In the genomic region with DNA sequence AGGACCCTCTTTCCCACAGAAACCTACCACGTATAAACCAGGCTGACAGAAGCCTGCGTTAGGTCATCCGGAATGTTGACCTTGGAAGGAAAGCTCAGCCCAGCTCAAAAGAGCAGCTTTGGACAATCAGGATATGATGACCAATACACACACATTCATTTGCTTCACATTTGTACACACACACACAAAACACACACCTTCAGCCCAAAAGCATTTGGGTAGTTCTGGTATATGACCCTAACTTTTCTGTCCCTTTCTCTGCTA, we compare ENCODE assay signal across 11 mouse cellular contexts. TPM values are rescaled to one million over a fixed set of nuclear protein-coding genes. Genes with fewer than 3 reads are reported as not detected.
DNase-seq lines count a peak whose midpoint lies in the region; ATAC-seq lines count a peak whose summit lies in the region.
"Had no signal": no experiment of that assay in that cellular context is flagged by ENCODE, and none has a peak within 500 bp of the region (broad histone marks: within the 10 kb centered on the region; RNA-seq: fewer than 3 reads in every experiment).

No protein-coding gene starts in this region.

- H3K9me3 ChIP-seq in heart, embryonic 11.5 days (replicated peaks; ENCODE audit: control insufficient read depth, low read length), result no peaks in the 10 kb centered on the region
- no peaks in the 10 kb centered on the region for H3K9me3 ChIP-seq in kidney, embryonic 16.5 days (ENCODE audit: low read length)
- no peaks in the 10 kb centered on the region for H3K9me3 ChIP-seq in embryonic facial prominence, embryonic 13.5 days
- no peaks in the 10 kb centered on the region for H3K9me3 ChIP-seq in limb, embryonic 15.5 days
- H3K9me3 ChIP-seq: forebrain, embryonic 12.5 days; neural tube, embryonic 15.5 days had no signal

- DNase-seq in heart, adult 11 months, result no peak
- DNase-seq in kidney, postnatal 25 days, result no peak
- no peak for DNase-seq in thymus, postnatal 10 days (ENCODE audit: low spot score in 2 of 2)
- DNase-seq: cerebellum, adult 11 months had no signal

- peak overlapping the region; percentile 84 for H3K27ac ChIP-seq in heart, embryonic 11.5 days (ENCODE audit: low read depth, low read length)
- peak overlapping the region; percentile 65; the same call in 1 of the 2 replicates for H3K27ac ChIP-seq in kidney, embryonic 16.5 days (ENCODE audit: low read length)
- peak overlapping the region; percentile 96 for H3K27ac ChIP-seq in embryonic facial prominence, embryonic 13.5 days
- H3K27ac ChIP-seq in limb, embryonic 15.5 days, result peak overlapping the region; percentile 96
- H3K27ac ChIP-seq: forebrain, embryonic 12.5 days; neural tube, embryonic 15.5 days had no signal

- ATAC-seq in heart, embryonic 11.5 days (replicated peaks; ENCODE audit: insufficient number of reproducible peaks, low FRiP score, low TSS enrichment), result no peak
- ATAC-seq in kidney, embryonic 16.5 days (ENCODE audit: low FRiP score, low TSS enrichment), result no peak
- no peak for ATAC-seq in embryonic facial prominence, embryonic 13.5 days (ENCODE audit: insufficient number of reproducible peaks, insufficient read depth, low FRiP score, low TSS enrichment, low read depth)
- ATAC-seq in limb, embryonic 15.5 days (ENCODE audit: insufficient number of reproducible peaks, low FRiP score, low TSS enrichment, low read depth), result no peak
- ATAC-seq in megakaryocyte, adult 5-6 weeks (ENCODE audit: poor library complexity, severe bottlenecking), result no peak

- 59% methylated on average over 3 of the region's 3 CpGs for WGBS in heart, embryonic 11.5 days (ENCODE audit: insufficient replicate concordance)
- WGBS in kidney, embryonic 16.5 days, result 44% methylated on average over 3 of the region's 3 CpGs
- WGBS in embryonic facial prominence, embryonic 13.5 days, result 71% methylated on average over 3 of the region's 3 CpGs
- WGBS in limb, embryonic 15.5 days, result 58% methylated on average over 3 of the region's 3 CpGs

- no peaks in the 10 kb centered on the region for H3K27me3 ChIP-seq in heart, embryonic 11.5 days (ENCODE audit: control insufficient read depth, insufficient read depth, low read length)
- H3K27me3 ChIP-seq in kidney, embryonic 16.5 days (ENCODE audit: insufficient read depth, low read length), result no peaks in the 10 kb centered on the region
- H3K27me3 ChIP-seq in embryonic facial prominence, embryonic 13.5 days, result no peaks in the 10 kb centered on the region
- no peaks in the 10 kb centered on the region for H3K27me3 ChIP-seq in limb, embryonic 15.5 days
- H3K27me3 ChIP-seq: forebrain, embryonic 12.5 days; neural tube, embryonic 15.5 days had no signal

- peaks cover 11% of the 10 kb centered on the region for H3K4me1 ChIP-seq in heart, embryonic 11.5 days (ENCODE audit: control insufficient read depth, insufficient read depth, low read length)
- peaks cover 15% of the 10 kb centered on the region; the same call in 1 of the 2 replicates for H3K4me1 ChIP-seq in kidney, embryonic 16.5 days (ENCODE audit: insufficient read depth, low read length)
- H3K4me1 ChIP-seq in embryonic facial prominence, embryonic 13.5 days, result peaks cover 66% of the 10 kb centered on the region
- H3K4me1 ChIP-seq in limb, embryonic 15.5 days, result peaks cover 48% of the 10 kb centered on the region
- H3K4me1 ChIP-seq: forebrain, embryonic 12.5 days; neural tube, embryonic 15.5 days had no signal

- H3K4me3 ChIP-seq in heart, embryonic 11.5 days (ENCODE audit: low read depth, low read length), result no peak overlapping the region
- no peak overlapping the region for H3K4me3 ChIP-seq in kidney, embryonic 16.5 days (ENCODE audit: low read length)
- H3K4me3 ChIP-seq in embryonic facial prominence, embryonic 13.5 days, result no peak overlapping the region
- no peak overlapping the region for H3K4me3 ChIP-seq in limb, embryonic 15.5 days
- H3K4me3 ChIP-seq: forebrain, embryonic 12.5 days; neural tube, embryonic 15.5 days had no signal

- peak overlapping the region; percentile 31; the same call in 1 of the 2 replicates for H3K4me2 ChIP-seq in heart, embryonic 11.5 days
- H3K4me2 ChIP-seq in kidney, embryonic 16.5 days (replicated peaks; ENCODE audit: low read depth, low read length), result no peak overlapping the region
- no peak overlapping the region for H3K4me2 ChIP-seq in embryonic facial prominence, embryonic 13.5 days
- no peak overlapping the region for H3K4me2 ChIP-seq in limb, embryonic 15.5 days
- H3K4me2 ChIP-seq: forebrain, embryonic 12.5 days; neural tube, embryonic 15.5 days had no signal

- no peaks in the 10 kb centered on the region for H3K36me3 ChIP-seq in heart, embryonic 11.5 days (ENCODE audit: control insufficient read depth, insufficient read depth, low read length)
- H3K36me3 ChIP-seq in kidney, embryonic 16.5 days (ENCODE audit: insufficient read depth, low read length), result no peaks in the 10 kb centered on the region
- H3K36me3 ChIP-seq in embryonic facial prominence, embryonic 13.5 days, result no peaks in the 10 kb centered on the region
- no peaks in the 10 kb centered on the region for H3K36me3 ChIP-seq in limb, embryonic 15.5 days
- H3K36me3 ChIP-seq: forebrain, embryonic 12.5 days; neural tube, embryonic 15.5 days had no signal

- 0 out of 2 replicates have a peak overlapping the region, but pooled peaks have one; percentile 34 for H3K9ac ChIP-seq in heart, embryonic 11.5 days (ENCODE audit: low read depth, low read length)
- H3K9ac ChIP-seq in kidney, embryonic 16.5 days (replicated peaks; ENCODE audit: low read length), result no peak overlapping the region
- no peak overlapping the region for H3K9ac ChIP-seq in embryonic facial prominence, embryonic 13.5 days
- H3K9ac ChIP-seq in limb, embryonic 15.5 days, result no peak overlapping the region
- H3K9ac ChIP-seq: forebrain, embryonic 12.5 days; neural tube, embryonic 15.5 days had no signal

RNA-seq across cellular contexts. Expression of a gene that starts 19.6 kb away (rescaled TPM):
- polyA plus RNA-seq in heart, embryonic 11.5 days (2014; fragmentation: Nextera tagmentation; extraction: Ambion mirVana), result 6.3 and 7.8 TPM in 2 replicates
- polyA plus RNA-seq in kidney, embryonic 16.5 days (2015; fragmentation: Nextera tagmentation; extraction: Ambion mirVana), result 8.6 and 10.4 TPM in 2 replicates
- polyA plus RNA-seq in embryonic facial prominence, embryonic 13.5 days (2015; fragmentation: Nextera tagmentation; extraction: Ambion mirVana), result 19.9 and 23.4 TPM in 2 replicates
- 15.1 TPM in 2 replicates for polyA plus RNA-seq in limb, embryonic 15.5 days (2015; fragmentation: Nextera tagmentation; extraction: Ambion mirVana)
- total RNA-seq in megakaryocyte, adult 5-6 weeks (2015), result 123 and 139 TPM in 2 replicates
- 37.4 and 55.2 TPM in 2 replicates for total RNA-seq in megakaryocyte, adult 5-6 weeks (2017)
